Mouse (Mus musculus) G1E (cell line): Measurements from ENCODE around the gene Nr4a3.

Experiments used
- CTCF ChIP-seq: IDR thresholded peaks from 2 replicates; pipeline ENCODE4 v1.5.1; 2012; ENCODE audit warnings: low read depth, low read length, inconsistent platforms, mixed read lengths
- GATA1 ChIP-seq: IDR thresholded peaks from 2 replicates; pipeline ENCODE4 v1.6.1; 2012; ENCODE audit warnings: borderline replicate concordance, low read length, inconsistent platforms, mixed read lengths
- TAL1 ChIP-seq: conservative IDR thresholded peaks from 2 replicates; pipeline ENCODE4 v1.6.1; 2012; ENCODE audit warnings: low read depth, low read length, inconsistent platforms, mixed read lengths

DNA sequence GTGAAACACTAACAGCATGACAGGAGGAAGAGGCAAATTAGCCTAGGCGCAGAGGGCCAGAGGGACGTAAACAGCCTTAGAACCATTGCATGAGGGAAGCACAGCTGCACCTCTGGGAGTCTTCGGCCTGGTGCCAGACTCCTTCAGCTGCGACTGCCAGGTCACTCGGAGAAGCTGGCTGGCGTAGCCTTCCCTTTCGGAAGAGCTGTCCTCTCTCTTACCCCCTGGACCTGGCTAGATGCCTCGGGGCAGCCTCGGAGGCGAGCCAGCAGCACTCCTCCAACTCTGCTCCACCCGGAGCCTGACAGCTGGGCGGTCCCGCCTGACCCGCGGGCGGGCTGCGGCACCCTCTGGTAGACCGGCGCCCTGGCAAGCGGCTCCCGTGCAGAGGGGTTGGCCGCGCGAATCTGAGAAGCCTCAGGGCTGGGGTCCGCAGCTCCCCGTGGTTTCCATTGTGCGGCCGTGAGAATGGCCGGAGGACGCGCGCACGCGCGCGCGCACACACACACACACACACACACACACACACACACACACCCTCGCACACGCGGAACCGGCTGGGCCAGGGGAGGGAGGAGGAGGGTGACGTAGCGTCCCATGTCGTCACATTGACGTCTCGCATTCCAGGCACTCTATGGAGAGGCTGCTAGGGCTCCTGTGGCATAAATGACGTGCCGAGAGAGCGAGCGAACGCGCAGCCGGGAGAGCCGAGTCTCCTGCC lies at the start of gene Nr4a3:
- TF ChIP-seq CTCF (no peak), GATA1 (no peak), TAL1 (no peak)
